Mouse (Mus musculus): ENCODE measurements at regions not wholly inside any gene's neighbourhood (a gene's known extent, or its start where the extent isn't known, plus 50 kb on each side); places are given as distances from the start of the nearest gene placed in this dataset.
A peak's percentile ranks its signal among the peaks of the same experiment; 100 is the strongest.
"Not testable (repeated sequence)": the region's sequence is repeated elsewhere in the genome, so short reads cannot be mapped to it uniquely, and the experiment has no call there.

- no peak for DNase-seq (ENCODE audit: inconsistent ontology term)
Measured at GRCm38 (mm10) chr15:92997933-92998332, 277.0 kb downstream of the Gxylt1 start.

- DNase-seq (ENCODE audit: inconsistent ontology term), result no peak
Measured at GRCm38 (mm10) chr15:92994191-92994671, 280.7 kb downstream of the Gxylt1 start.

- no peak for DNase-seq (ENCODE audit: inconsistent ontology term)
Measured at GRCm38 (mm10) chr15:92993538-92994190, 281.3 kb downstream of the Gxylt1 start.

GRCm38 (mm10) chr15:92975774-92976173 lies 299.2 kb downstream of the Gxylt1 start:
- DNase-seq (ENCODE audit: inconsistent ontology term), result no peak

GRCm38 (mm10) chr15:92974931-92975330 lies 300.0 kb downstream of the Gxylt1 start:
- no peak for DNase-seq (ENCODE audit: inconsistent ontology term)

GRCm38 (mm10) chr15:92973651-92974229 lies 301.2 kb downstream of the Gxylt1 start:
- no peak for DNase-seq (ENCODE audit: inconsistent ontology term)

DNA sequence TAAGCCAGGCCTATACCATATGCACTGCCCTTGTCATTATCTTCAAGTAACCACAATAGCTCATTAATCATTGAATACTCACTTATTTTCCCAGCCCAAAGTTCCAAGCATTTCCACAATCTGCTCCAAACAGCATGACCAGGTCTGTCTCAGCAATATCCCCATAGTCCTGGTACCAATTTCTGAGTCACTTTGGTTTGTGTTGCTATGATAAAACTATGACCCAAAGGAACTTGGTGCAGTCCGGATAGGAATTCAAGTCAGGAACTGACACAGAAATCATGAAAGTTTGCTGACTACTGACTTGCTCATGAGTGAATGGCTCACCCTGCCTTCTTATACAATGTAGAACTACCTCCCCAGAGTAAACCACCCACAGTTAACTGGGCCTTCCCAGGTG lies 309.4 kb downstream of the Gxylt1 start:
- no peak for DNase-seq (ENCODE audit: inconsistent ontology term)

DNA sequence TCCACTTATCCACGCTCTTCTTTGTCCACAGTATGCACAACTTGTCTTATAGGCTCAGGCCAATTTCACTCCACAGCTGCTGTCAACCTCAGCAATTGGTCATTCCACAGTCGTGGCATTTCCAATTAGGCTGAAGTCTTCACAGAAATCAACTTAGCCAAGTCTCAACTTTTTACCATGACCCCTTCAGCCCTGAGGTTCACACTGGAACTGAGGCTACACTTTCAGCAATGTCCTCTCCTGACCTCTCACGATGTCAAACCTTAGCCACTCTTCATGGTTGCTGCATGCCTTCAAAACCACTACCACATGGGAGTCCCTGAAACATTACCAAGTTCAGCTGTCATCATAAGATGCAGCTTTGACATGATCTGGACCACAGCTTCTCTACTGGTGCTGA lies 310.1 kb downstream of the Gxylt1 start:
- no peak for DNase-seq (ENCODE audit: inconsistent ontology term)

- peak; percentile 61 for DNase-seq (ENCODE audit: inconsistent ontology term)
Measured at GRCm38 (mm10) chr15:92964131-92964530, 310.8 kb downstream of the Gxylt1 start.

- not testable (repeated sequence) for DNase-seq (ENCODE audit: inconsistent ontology term)
Measured at GRCm38 (mm10) chr15:92950912-92951311, 324.1 kb downstream of the Gxylt1 start.

DNA sequence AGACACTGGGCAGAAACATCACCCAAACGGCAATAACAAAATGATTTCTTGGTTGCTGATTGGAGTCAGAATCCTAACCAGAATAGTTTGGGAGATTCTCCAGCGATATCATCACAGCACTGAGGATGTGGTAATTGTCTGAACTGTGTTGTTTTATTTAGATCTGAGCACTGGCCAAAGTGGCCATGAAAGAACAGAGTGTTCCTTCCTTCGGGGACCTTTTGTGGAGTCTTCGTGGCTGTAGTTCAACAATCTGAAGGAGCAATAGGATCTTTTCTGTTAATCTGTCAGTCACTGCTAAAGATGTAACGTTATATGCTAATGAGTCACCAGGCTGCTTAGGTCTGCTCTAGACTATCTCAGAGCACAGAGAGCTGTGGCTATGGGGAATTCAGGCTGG lies 328.8 kb downstream of the Gxylt1 start:
- DNase-seq (ENCODE audit: inconsistent ontology term), result peak; percentile 80

DNA sequence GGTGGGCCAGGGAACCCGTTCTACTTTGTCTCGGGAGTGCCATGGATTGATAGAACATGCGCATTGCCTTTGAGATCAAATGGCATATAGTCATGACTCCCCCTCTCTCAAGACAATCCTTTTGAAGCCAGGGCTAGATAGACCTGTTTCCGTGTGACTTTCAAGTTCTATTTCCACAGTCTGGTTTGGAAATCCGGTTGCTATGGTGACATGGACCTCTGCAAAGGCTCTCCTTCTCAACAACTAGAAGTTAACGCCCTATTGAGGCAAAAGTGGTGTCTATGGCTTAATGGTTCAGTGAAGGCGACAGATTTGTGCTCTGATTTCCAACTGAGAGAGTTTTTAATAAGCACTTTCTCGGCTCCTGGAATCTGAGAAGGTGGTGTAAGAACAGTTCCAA lies 371.2 kb downstream of the Gxylt1 start:
- no peak for DNase-seq (ENCODE audit: inconsistent ontology term)

GRCm38 (mm10) chr15:92897277-92897676 lies 377.7 kb downstream of the Gxylt1 start:
- DNase-seq (ENCODE audit: inconsistent ontology term), result no peak

- DNase-seq (ENCODE audit: inconsistent ontology term), result no peak
Measured at GRCm38 (mm10) chr15:92895836-92896235, 379.1 kb downstream of the Gxylt1 start.

DNA sequence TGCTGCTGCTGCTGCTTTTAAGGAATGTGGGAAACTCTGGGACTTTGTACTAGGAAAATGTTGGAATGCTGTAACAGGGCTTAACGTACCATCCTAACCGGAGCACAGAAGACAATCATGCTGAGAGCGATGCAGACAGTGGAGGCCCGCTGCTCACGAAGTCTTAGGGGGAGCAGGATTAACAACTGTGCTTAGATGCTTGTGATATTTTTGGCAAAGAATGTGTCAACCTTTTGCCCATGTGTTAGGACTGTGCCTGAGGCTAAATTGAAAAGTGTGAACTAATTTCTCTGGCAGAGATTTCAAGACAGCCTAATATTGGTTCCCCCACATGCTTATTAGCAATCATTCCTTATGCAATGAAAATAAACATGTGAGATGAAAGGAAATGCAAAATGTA lies 398.5 kb downstream of the Gxylt1 start:
- DNase-seq (ENCODE audit: inconsistent ontology term), result no peak

DNA sequence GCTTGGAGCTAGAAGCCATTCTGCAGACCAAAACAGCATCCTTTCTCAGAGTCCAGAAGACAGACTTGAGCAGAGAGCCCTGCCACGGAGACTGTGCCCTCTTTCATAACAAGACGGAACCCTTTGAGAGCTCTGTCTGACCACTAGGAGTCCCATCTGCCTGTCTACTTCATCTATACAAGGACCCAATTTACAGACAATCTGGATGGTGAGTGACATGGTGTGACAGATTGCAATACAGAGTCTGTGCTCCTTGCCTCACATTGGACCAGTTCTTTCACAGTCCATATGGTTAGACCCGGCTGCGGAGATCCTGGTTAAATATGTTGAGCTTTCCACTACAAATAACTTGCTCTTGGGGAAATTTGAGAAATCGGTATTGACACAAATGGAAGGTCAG lies 410.9 kb downstream of the Gxylt1 start:
- no peak for DNase-seq (ENCODE audit: inconsistent ontology term)

- no peak for DNase-seq (ENCODE audit: inconsistent ontology term)
Measured at GRCm38 (mm10) chr15:92850854-92851253, 424.1 kb downstream of the Gxylt1 start.

GRCm38 (mm10) chr15:92840035-92840434 lies 434.9 kb downstream of the Gxylt1 start:
- no peak for DNase-seq (ENCODE audit: inconsistent ontology term)

DNA sequence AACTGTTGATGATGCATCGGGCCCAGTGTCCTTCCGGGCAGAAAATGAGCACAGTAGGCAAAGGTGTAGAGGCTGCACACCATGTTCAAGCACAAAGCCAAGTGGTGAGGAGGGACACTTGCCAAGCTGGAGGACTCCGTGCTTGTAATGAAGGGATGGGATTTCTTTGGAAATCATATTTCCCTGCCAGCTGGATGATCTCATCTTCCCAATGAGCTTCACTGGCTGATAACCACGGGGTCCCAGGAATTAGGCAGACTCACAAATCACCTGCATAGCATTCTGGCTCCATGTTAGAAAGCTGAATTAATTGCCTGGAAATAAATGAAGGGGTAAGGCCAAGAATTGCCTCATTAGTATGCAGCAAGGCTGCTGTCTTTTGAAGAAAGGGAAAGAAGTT lies 435.4 kb downstream of the Gxylt1 start:
- peak; percentile 82 for DNase-seq (ENCODE audit: inconsistent ontology term)

DNA sequence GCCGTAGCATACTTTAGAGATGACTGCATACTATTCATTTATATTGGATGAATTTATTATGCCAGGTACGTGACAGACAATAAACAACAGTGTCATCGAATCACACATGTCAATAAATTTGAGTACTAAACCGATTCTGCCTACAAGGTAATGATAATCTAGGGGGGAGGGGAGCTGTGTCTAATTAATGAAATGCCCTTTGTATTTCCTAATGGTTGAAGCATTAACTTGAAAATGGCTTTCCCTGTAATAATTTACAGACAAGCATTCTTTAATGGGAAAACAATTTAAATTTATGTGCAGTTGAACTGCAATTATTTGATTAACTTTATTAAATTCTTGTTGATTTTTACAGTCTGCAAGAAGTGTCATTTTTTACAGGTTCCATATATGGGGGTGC lies 429.5 kb downstream of the Pdzrn4 start:
- DNase-seq (ENCODE audit: inconsistent ontology term), result no peak
